In the genomic region with DNA sequence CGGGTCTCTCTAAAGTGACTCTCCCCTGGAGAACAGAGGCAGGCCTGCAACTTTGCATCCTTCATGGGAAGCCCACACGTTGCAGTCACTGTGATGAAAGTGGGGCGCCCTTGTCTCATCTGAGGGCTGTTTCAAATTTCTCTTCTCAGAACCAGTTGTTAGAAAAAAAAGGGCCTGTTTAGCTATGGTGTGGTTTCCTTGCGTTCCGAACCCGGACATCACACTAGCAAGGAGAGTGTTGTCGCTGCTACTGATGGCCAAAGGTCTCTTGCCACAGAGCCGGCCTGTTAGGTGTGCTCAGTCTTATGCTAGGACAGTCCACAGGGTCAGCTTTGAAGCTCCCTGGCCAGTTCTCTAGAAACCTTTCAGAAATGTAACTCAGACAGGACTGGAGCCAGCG, we compare ENCODE assay signal across 8 mouse cellular contexts.
DNase-seq lines count a peak whose midpoint lies in the region; ATAC-seq and TF ChIP-seq lines count a peak whose summit lies in the region.

No protein-coding gene starts in this region.

- peak overlapping the region; percentile 93 for H3K27ac ChIP-seq in intestine, embryonic 16.5 days (ENCODE audit: low read length)
- H3K27ac ChIP-seq in midbrain, embryonic 10.5 days (replicated peaks), result peak overlapping the region; percentile 86

- ATAC-seq in erythroblast, adult 5-6 weeks (replicated peaks; ENCODE audit: low FRiP score, poor library complexity, severe bottlenecking), result no peak
- 0 out of 2 replicates have a peak, but pooled peaks have one; percentile 8 for ATAC-seq in intestine, embryonic 16.5 days

- no peaks in the 10 kb centered on the region for H3K27me3 ChIP-seq in erythroblast, embryonic 14.5 days (ENCODE audit: control insufficient read depth)
- no peaks in the 10 kb centered on the region for H3K27me3 ChIP-seq in intestine, embryonic 16.5 days (replicated peaks; ENCODE audit: control insufficient read depth, insufficient read depth, low read length)
- peaks cover 36% of the 10 kb centered on the region for H3K27me3 ChIP-seq in midbrain, embryonic 10.5 days (ENCODE audit: low read depth, poor library complexity, severe bottlenecking)

- H3K9me3 ChIP-seq in erythroblast, embryonic 14.5 days (ENCODE audit: control insufficient read depth, low read length), result no peaks in the 10 kb centered on the region
- H3K9me3 ChIP-seq in intestine, embryonic 16.5 days (ENCODE audit: control insufficient read depth, low read length), result no peaks in the 10 kb centered on the region
- H3K9me3 ChIP-seq in midbrain, embryonic 10.5 days (replicated peaks), result no peaks in the 10 kb centered on the region

- 30% methylated on average over 9 of the region's 9 CpGs for WGBS in intestine, embryonic 16.5 days
- WGBS in midbrain, embryonic 10.5 days, result 25% methylated on average over 9 of the region's 9 CpGs

- peak overlapping the region; percentile 98 for H3K4me2 ChIP-seq in intestine, embryonic 16.5 days (ENCODE audit: low read depth, low read length)

- no peak for TF ChIP-seq POLR2A in brain, embryonic 14.5 days (IDR thresholded peaks at IDR 0.05; ENCODE audit: borderline replicate concordance, extremely low read depth, insufficient read depth, insufficient read length, poor library complexity, severe bottlenecking)

- peak overlapping the region; percentile 83 for H3K4me3 ChIP-seq in erythroblast, embryonic 14.5 days (replicated peaks)
- H3K4me3 ChIP-seq in intestine, embryonic 16.5 days (ENCODE audit: low read length), result peak overlapping the region; percentile 64
- H3K4me3 ChIP-seq in midbrain, embryonic 10.5 days, result peak overlapping the region; percentile 69

- DNase-seq in brain, embryonic 14.5 days (ENCODE audit: low read depth), result peak; percentile 11
- no peak for DNase-seq in midbrain, embryonic 10.5 days (ENCODE audit: low spot score)
- DNase-seq in urinary bladder, postnatal 36 days (ENCODE audit: low spot score in 2 of 2), result no peak
- no peak for DNase-seq in thymus, postnatal 36 days
- DNase-seq in layer of hippocampus, postnatal 25 days (ENCODE audit: extremely low spot score in 1 of 2, low spot score in 1 of 2), result no peak

- H3K36me3 ChIP-seq in erythroblast, embryonic 14.5 days (ENCODE audit: control insufficient read depth), result peaks cover 13% of the 10 kb centered on the region
- H3K36me3 ChIP-seq in intestine, embryonic 16.5 days (ENCODE audit: control insufficient read depth, insufficient read depth, low read length), result no peaks in the 10 kb centered on the region
- H3K36me3 ChIP-seq in midbrain, embryonic 10.5 days, result no peaks in the 10 kb centered on the region

- TF ChIP-seq CTCF in brain, embryonic 14.5 days (IDR thresholded peaks at IDR 0.05; ENCODE audit: borderline replicate concordance, extremely low read depth, insufficient read depth, insufficient read length), result no peak

- peak overlapping the region; percentile 86 for H3K9ac ChIP-seq in intestine, embryonic 16.5 days (ENCODE audit: low read depth, low read length)

- peaks cover 97% of the 10 kb centered on the region for H3K4me1 ChIP-seq in erythroblast, embryonic 14.5 days (ENCODE audit: control insufficient read depth)
- peaks cover 63% of the 10 kb centered on the region for H3K4me1 ChIP-seq in intestine, embryonic 16.5 days (ENCODE audit: control insufficient read depth, insufficient read depth, low read length)
- H3K4me1 ChIP-seq in midbrain, embryonic 10.5 days, result peaks cover 65% of the 10 kb centered on the region
